Mouse (Mus musculus): ENCODE measurements around the gene Slc17a7. TPM values are rescaled to one million over a fixed set of nuclear protein-coding genes. Genes with fewer than 3 reads are reported as not detected.

Slc17a7 gene
- polyA plus RNA-seq, 1 experiment from 2014 or later, result 3.8 TPM

GRCm38 (mm10) chr7:45134544-45135026 lies 29.2 kb upstream of the Slc17a7 start:
- peak; percentile 57 for ATAC-seq (ENCODE audit: insufficient number of reproducible peaks, low FRiP score)
- Histone ChIP-seq H3K27ac (ENCODE audit: poor library complexity, severe bottlenecking) (no peak overlapping the region), H3K27me3 (replicated peaks) (0 out of 2 replicates have a peak, but pooled peaks cover 8% of the 10 kb centered on the region), H3K36me3 (no peaks in the 10 kb centered on the region), H3K9me3 (replicated peaks) (peaks cover 3% of the 10 kb centered on the region), H3K4me1 (replicated peaks) (peaks cover 42% of the 10 kb centered on the region), H3K9ac (no peak overlapping the region), H3K4me2 (peak overlapping the region; percentile 87), H3K4me3 (peak overlapping the region; percentile 57; the same call in 1 of the 2 replicates)
- 8% methylated on average over 12 of the region's 12 CpGs for WGBS

- Histone ChIP-seq H3K36me3 (no peaks in the 10 kb centered on the region), H3K4me1 (replicated peaks) (peaks cover 47% of the 10 kb centered on the region), H3K4me3 (peak overlapping the region; percentile 57), H3K9ac (peak overlapping the region; percentile 66; the same call in 1 of the 2 replicates), H3K27ac (ENCODE audit: poor library complexity, severe bottlenecking) (0 out of 2 replicates have a peak overlapping the region, but pooled peaks have one; percentile 1), H3K9me3 (replicated peaks) (peaks cover 3% of the 10 kb centered on the region), H3K4me2 (peak overlapping the region; percentile 87), H3K27me3 (replicated peaks) (0 out of 2 replicates have a peak, but pooled peaks cover 8% of the 10 kb centered on the region)
- ATAC-seq (ENCODE audit: insufficient number of reproducible peaks, low FRiP score), result no peak
- WGBS, result 56% methylated on average over 3 of the region's 3 CpGs
Measured at GRCm38 (mm10) chr7:45135370-45135769, 28.4 kb upstream of the Slc17a7 start.

GRCm38 (mm10) chr7:45135993-45136567 lies 27.7 kb upstream of the Slc17a7 start, which contains the start of the genes Gm45713 and Flt3l:
Gene Gm45713, minus strand, starts transcription at chr7:45136231.
Gene Flt3l, minus strand, starts transcription at chr7:45136432.
- peaks cover 3% of the 10 kb centered on the region for H3K9me3 ChIP-seq (replicated peaks)
- peak within 1 kb of the TSS; percentile 66 for H3K9ac ChIP-seq
- WGBS, result 1% methylated on average over 29 of the region's 29 CpGs
- H3K4me3 ChIP-seq, result peak within 1 kb of the TSS; percentile 57
- ATAC-seq (ENCODE audit: insufficient number of reproducible peaks, low FRiP score), result peak; percentile 79
- H3K4me1 ChIP-seq (replicated peaks), result peaks cover 47% of the 10 kb centered on the region
- peak within 1 kb of the TSS; percentile 87 for H3K4me2 ChIP-seq
- no peaks in the 10 kb centered on the region for H3K36me3 ChIP-seq
- H3K27me3 ChIP-seq (replicated peaks), result 0 out of 2 replicates have a peak, but pooled peaks cover 8% of the 10 kb centered on the region
- H3K27ac ChIP-seq (ENCODE audit: poor library complexity, severe bottlenecking), result peak within 1 kb of the TSS; percentile 54

- H3K36me3 ChIP-seq, result peaks cover 11% of the 10 kb centered on the region
- peak overlapping the region; percentile 54 for H3K27ac ChIP-seq (ENCODE audit: poor library complexity, severe bottlenecking)
- H3K27me3 ChIP-seq (replicated peaks), result 0 out of 2 replicates have a peak, but pooled peaks cover 8% of the 10 kb centered on the region
- H3K4me2 ChIP-seq, result 0 out of 2 replicates have a peak overlapping the region, but pooled peaks have one; percentile 13
- peak; percentile 69 for ATAC-seq (ENCODE audit: insufficient number of reproducible peaks, low FRiP score)
- H3K4me3 ChIP-seq, result no peak overlapping the region
- WGBS, result 57% methylated on average over 12 of the region's 12 CpGs
- H3K9me3 ChIP-seq (replicated peaks), result peaks cover 3% of the 10 kb centered on the region
- no peak overlapping the region; the same call in 1 of the 2 replicates for H3K9ac ChIP-seq
- H3K4me1 ChIP-seq (replicated peaks), result peaks cover 39% of the 10 kb centered on the region
Measured at GRCm38 (mm10) chr7:45137171-45138006, 26.4 kb upstream of the Slc17a7 start.

GRCm38 (mm10) chr7:45138403-45138802 lies 25.3 kb upstream of the Slc17a7 start:
- peaks cover under 1% of the 10 kb centered on the region for H3K9me3 ChIP-seq (replicated peaks)
- peaks cover 39% of the 10 kb centered on the region for H3K4me1 ChIP-seq (replicated peaks)
- 89% methylated on average over 1 of the region's 1 CpGs for WGBS
- no peak overlapping the region for H3K4me3 ChIP-seq
- H3K4me2 ChIP-seq, result no peak overlapping the region
- H3K27me3 ChIP-seq (replicated peaks), result 0 out of 2 replicates have a peak, but pooled peaks cover 8% of the 10 kb centered on the region
- no peak overlapping the region for H3K9ac ChIP-seq
- peaks cover 20% of the 10 kb centered on the region for H3K36me3 ChIP-seq
- ATAC-seq (ENCODE audit: insufficient number of reproducible peaks, low FRiP score), result no peak
- peak overlapping the region; percentile 36; the same call in 1 of the 2 replicates for H3K27ac ChIP-seq (ENCODE audit: poor library complexity, severe bottlenecking)

GRCm38 (mm10) chr7:45139904-45140723 lies 23.6 kb upstream of the Slc17a7 start:
- H3K9ac ChIP-seq, result no peak overlapping the region
- H3K4me3 ChIP-seq, result no peak overlapping the region
- peaks cover 34% of the 10 kb centered on the region for H3K4me1 ChIP-seq (replicated peaks)
- H3K4me2 ChIP-seq, result no peak overlapping the region
- no peak for ATAC-seq (ENCODE audit: insufficient number of reproducible peaks, low FRiP score)
- peaks cover 37% of the 10 kb centered on the region for H3K36me3 ChIP-seq
- WGBS, result 73% methylated on average over 8 of the region's 8 CpGs
- H3K9me3 ChIP-seq (replicated peaks), result no peaks in the 10 kb centered on the region
- H3K27me3 ChIP-seq (replicated peaks), result 0 out of 2 replicates have a peak, but pooled peaks cover 8% of the 10 kb centered on the region
- H3K27ac ChIP-seq (ENCODE audit: poor library complexity, severe bottlenecking), result no peak overlapping the region

- H3K4me3 ChIP-seq, result no peak overlapping the region
- H3K27ac ChIP-seq (ENCODE audit: poor library complexity, severe bottlenecking), result no peak overlapping the region
- H3K4me2 ChIP-seq, result no peak overlapping the region
- ATAC-seq (ENCODE audit: insufficient number of reproducible peaks, low FRiP score), result no peak
- peaks cover 26% of the 10 kb centered on the region for H3K4me1 ChIP-seq (replicated peaks)
- H3K27me3 ChIP-seq (replicated peaks), result 0 out of 2 replicates have a peak, but pooled peaks cover 5% of the 10 kb centered on the region
- no peaks in the 10 kb centered on the region for H3K9me3 ChIP-seq (replicated peaks)
- peaks cover 49% of the 10 kb centered on the region for H3K36me3 ChIP-seq
- 81% methylated on average over 3 of the region's 3 CpGs for WGBS
- no peak overlapping the region for H3K9ac ChIP-seq
Measured at GRCm38 (mm10) chr7:45141319-45141718, 22.4 kb upstream of the Slc17a7 start.

GRCm38 (mm10) chr7:45141914-45142313 lies 21.8 kb upstream of the Slc17a7 start:
- no peak for ATAC-seq (ENCODE audit: insufficient number of reproducible peaks, low FRiP score)
- Histone ChIP-seq H3K4me3 (no peak overlapping the region), H3K9ac (no peak overlapping the region), H3K4me1 (replicated peaks) (peaks cover 26% of the 10 kb centered on the region), H3K27ac (ENCODE audit: poor library complexity, severe bottlenecking) (no peak overlapping the region), H3K4me2 (no peak overlapping the region), H3K36me3 (peaks cover 55% of the 10 kb centered on the region), H3K9me3 (replicated peaks) (no peaks in the 10 kb centered on the region), H3K27me3 (replicated peaks) (0 out of 2 replicates have a peak, but pooled peaks cover 4% of the 10 kb centered on the region)
- WGBS, result 78% methylated on average over 5 of the region's 5 CpGs

- Histone ChIP-seq H3K9ac (no peak overlapping the region), H3K9me3 (replicated peaks) (no peaks in the 10 kb centered on the region), H3K27ac (ENCODE audit: poor library complexity, severe bottlenecking) (no peak overlapping the region), H3K4me2 (no peak overlapping the region), H3K27me3 (replicated peaks) (no peaks in the 10 kb centered on the region), H3K4me1 (replicated peaks) (peaks cover 10% of the 10 kb centered on the region), H3K4me3 (no peak overlapping the region), H3K36me3 (peaks cover 65% of the 10 kb centered on the region)
- 85% methylated on average over 13 of the region's 13 CpGs for WGBS
- ATAC-seq (ENCODE audit: insufficient number of reproducible peaks, low FRiP score), result no peak
Measured at GRCm38 (mm10) chr7:45144368-45145174, 19.2 kb upstream of the Slc17a7 start.

- Histone ChIP-seq H3K4me1 (replicated peaks) (peaks cover 5% of the 10 kb centered on the region; the same call in 1 of the 2 replicates), H3K9ac (no peak overlapping the region), H3K36me3 (peaks cover 65% of the 10 kb centered on the region), H3K4me2 (no peak overlapping the region), H3K27me3 (replicated peaks) (no peaks in the 10 kb centered on the region), H3K9me3 (replicated peaks) (no peaks in the 10 kb centered on the region), H3K4me3 (no peak overlapping the region), H3K27ac (ENCODE audit: poor library complexity, severe bottlenecking) (no peak overlapping the region)
- 91% methylated on average over 8 of the region's 8 CpGs for WGBS
- ATAC-seq (ENCODE audit: insufficient number of reproducible peaks, low FRiP score), result no peak
Measured at GRCm38 (mm10) chr7:45145460-45145859, 18.3 kb upstream of the Slc17a7 start.

Measured in heart, embryonic 12.5 days (tissue).